Mouse (Mus musculus) CD4-positive helper T cell, adult 2 months (primary cell): ENCODE data around the gene Idh2.
A peak's percentile ranks its signal among the peaks of the same experiment; 100 is the strongest.
"Not testable (repeated sequence)": the region's sequence is repeated elsewhere in the genome, so short reads cannot be mapped to it uniquely, and the experiment has no call there.

Source experiments
- DNase-seq: peaks from one replicate; pipeline ENCODE4 v3.0.0-alpha.2; 2012; ENCODE audit warnings: low read depth, missing footprints, low spot score

Idh2 gene

DNA sequence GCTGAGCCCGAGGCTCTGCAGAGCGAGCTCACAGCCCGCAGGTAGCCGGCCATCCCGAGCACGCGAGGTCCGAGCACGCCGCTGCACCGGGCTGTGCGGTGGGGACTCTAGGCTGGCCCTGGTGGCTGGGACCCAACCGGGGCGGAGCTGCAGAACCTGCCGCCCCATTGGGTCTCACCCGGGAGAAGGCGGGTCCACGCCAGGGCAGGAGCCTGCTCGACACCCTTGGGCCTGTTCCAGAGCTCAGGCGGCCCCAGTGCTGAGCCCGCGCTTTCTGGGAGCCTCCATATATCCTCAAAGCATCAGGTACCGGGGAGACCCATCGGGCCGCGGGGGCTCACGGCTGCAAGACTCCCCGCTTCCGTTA is at the start of gene Idh2:
Idh2 (minus strand) TSS at position 169 of the 367 bp plus-strand sequence.
- DNase-seq: peak; percentile 85

DNA sequence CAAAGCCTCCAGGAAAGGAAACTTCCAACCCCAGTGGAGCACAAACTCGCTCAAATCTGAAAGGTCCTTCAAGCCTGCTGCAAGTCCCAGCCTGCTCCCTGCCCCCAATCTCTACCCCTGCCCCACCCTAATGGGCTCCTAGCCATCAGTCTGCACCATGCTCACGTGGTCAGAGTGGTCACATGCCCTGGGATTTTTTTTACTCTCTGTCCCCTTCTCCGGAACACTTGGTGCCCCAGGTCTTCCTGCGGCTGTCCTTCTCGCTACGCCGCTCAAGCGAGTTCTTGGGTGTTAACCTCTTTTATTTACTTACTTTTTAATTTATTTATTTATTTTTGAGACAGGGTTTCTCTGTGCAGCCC is 45.7 kb upstream of the Idh2 start:
- DNase-seq: no peak

DNA sequence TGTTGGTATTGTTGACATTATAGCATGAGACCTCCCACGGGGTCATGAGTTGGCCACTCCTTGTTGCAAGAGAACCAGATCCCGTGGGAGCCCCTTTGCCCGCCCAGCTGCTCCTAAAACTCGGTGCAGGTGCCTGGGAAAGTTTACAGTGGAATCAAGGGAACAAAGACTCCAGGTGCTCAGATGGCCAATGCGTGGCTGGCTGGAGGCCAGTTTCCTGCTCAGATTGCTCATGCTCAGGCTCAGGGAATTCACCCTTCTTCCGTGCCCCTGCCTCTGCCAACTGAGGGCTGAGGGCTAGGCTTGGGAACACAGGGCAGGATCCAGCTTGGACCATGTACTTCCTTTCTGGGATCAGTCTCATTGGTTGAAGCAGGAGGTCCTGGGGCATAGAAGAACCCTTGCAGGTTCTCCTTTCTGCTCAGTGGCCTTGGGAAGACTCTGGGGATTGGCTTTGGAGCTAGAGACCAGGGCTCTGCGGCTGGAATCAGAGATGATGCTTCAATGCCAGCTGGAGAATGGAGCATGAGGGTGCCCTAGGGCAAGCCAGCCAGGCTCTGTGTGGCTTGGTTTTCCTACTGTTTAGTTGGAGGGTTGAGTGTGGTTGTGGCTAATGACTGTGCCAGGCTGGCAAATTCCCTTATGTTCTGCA is 45.2 kb upstream of the Idh2 start:
- no peak for DNase-seq

DNA sequence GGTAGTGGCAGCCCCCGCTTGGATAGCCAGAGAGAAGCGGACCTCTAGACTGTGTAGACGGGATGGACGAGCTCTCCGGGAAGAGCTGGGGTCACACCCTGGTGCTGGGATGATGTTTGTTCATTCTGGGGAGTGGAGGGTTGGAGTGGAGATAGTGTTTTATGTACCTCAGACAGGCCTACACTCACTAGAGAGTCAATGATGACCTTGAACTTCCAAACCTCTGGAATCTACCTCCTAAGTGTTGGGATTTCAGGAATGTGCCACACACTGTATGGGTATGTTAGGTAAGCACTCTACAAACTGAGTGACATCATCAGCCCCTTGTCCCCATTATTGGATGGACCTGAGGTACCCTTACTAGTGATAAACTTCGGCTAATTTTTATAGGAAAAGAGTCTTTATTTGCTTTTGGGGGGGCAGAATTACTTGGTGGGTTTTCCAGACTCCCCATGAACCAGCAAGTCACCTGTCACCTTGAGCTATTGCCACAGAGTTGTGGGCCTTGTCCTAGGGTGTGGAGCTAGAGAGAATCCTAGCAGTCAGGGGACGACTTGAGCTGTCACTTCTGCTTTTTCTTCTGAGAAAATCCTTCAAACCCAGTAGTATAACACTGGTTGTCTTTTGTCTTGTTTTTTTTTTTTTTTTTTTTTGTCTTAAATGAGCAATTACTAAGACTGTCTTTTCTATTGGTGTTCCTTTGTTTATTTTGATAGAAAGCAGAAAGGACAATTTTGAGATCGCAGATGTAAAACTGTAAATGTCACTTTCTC is 43.5 kb upstream of the Idh2 start:
- no peak for DNase-seq

DNA sequence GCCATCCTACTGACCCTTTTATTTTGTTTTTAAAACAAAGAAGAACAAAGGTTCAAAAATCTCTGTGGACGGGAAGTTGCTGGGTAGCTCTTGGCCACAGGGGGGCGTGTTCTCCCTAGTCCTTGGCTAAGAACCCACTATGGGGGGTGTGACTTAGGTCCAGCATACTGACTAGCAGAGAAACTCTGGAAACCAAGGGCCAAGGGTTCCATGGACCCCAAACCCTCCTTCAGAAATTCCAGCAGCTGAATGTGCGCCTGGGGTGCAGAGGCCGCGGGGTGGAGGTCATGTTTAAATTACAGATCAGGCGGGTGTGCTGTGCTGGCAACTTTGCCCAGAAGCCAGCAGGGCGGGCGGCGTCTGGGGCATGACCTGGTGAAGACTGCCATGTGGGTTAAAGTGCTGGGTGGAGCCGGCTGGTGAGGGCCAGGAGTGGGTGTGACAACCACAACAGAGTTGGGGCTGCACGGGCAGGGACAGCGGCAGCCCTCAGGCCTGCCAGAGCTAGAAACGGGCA is 41.6 kb upstream of the Idh2 start:
- DNase-seq: peak; percentile 64

DNA sequence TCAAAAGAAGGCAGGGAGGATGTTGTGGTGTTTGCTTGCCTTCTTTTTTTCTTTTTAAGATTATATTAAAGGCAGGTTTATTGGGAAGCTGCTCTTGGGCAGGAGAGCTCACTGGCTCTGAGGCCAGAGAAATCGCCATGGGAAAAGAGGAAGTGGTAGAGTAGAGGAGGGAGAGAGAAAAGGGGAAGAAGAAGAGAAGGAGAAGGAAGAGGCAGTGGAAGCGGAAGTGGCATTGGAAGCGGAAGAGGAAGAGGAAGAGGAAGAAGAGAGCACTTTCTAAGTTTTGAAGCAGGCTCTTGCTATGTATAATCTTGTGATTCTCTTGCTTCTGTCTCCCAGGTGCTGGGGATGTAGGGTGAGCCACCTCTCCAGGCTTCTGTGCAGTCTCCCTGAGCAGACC is 39.5 kb upstream of the Idh2 start:
- DNase-seq: no peak

DNA sequence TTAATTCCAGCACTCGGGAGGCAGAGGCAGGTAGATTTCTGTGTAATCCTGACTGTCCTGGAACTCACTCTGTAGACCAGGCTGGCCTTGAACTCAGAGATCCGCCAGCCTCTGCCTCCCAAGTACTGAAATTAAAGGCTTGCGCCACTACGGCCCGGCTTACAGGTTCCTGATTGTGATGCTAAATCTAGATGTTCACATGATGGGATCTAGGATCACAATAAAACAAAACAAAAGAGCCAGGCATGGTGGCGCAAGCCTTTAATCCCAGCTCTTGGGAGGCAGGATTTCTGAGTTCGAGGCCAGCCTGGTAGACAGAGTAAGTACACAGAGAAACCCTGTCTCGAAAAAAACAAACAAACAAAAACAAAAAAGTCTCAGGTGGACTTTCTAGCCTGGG is 37.6 kb upstream of the Idh2 start:
- DNase-seq: no peak

DNA sequence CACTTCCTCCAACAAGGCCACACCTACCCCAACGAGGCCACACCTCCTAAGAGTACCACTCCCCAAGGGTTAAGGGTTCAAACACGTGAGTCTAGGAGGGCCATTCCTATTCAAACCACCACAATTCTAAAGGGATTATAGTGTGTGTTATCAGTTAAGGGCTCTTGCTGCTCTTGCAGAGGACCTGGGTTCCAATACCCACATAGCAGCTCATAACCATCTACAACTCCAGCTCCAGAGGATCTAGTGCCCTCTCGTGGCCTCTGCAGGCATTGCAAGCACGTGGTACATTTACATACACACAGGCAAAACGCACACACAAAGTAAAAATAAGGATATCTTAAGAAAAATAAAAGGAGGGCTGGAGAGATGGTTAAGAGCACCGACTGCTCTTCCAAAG is 37.0 kb upstream of the Idh2 start:
- DNase-seq: no peak

DNA sequence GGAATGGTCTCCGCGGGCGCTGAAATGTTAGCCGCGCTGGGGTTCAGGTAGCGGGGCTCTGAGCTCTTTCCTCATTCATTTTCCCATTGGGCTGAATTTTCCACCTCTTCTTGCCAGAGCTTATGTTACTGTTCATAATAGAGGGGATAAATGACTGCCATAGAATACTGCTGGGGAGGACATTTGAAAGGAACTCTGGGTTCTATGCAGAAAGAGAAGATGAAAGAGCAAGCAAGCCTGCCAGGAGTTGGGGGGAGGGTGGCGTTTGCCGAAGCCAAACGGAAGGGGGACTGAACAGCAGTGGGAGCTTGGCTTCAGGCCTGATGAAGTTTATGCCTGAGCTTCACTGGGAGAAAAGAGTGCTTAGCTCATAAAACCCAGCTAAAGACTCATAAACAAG is 34.2 kb upstream of the Idh2 start:
- DNase-seq: no peak

DNA sequence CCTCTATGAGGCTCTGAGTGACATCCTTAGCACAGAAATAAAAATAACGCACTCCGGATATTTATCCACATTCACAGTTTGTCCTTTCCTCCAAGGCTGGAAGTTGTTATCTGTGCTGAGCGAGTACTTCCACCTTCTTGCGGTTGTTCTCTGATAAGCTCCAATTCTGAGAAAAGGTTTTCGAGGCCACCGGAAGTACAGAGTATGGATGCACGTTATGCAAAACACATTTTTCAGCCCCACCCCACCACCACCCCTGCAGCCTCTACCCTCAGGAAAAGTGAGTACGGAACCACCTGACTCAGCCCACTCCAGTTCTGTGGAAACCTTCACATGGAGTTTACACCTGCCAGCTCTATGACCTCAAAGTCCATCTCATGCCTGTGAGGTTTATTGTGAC is 30.9 kb upstream of the Idh2 start:
- peak; percentile 62 for DNase-seq

DNA sequence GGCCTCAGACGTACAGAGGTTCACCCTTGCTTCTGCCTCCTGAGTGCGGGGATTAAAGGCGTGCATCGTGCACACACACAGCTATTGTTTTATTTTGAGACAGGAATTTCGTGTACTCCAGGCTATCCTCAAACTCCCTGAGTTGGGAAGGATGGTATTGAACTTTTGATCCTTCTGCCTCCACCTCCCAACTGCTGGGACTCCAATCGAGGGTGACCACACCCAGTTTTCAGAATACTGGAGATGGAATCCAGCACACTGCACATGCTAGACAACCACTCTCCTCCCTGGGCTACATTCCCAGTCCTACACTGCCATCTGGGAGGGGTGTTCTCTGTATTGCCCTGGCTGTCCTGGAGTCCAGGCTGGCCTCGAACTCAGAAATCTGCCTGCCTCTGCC is 29.5 kb upstream of the Idh2 start:
- no peak for DNase-seq

DNA sequence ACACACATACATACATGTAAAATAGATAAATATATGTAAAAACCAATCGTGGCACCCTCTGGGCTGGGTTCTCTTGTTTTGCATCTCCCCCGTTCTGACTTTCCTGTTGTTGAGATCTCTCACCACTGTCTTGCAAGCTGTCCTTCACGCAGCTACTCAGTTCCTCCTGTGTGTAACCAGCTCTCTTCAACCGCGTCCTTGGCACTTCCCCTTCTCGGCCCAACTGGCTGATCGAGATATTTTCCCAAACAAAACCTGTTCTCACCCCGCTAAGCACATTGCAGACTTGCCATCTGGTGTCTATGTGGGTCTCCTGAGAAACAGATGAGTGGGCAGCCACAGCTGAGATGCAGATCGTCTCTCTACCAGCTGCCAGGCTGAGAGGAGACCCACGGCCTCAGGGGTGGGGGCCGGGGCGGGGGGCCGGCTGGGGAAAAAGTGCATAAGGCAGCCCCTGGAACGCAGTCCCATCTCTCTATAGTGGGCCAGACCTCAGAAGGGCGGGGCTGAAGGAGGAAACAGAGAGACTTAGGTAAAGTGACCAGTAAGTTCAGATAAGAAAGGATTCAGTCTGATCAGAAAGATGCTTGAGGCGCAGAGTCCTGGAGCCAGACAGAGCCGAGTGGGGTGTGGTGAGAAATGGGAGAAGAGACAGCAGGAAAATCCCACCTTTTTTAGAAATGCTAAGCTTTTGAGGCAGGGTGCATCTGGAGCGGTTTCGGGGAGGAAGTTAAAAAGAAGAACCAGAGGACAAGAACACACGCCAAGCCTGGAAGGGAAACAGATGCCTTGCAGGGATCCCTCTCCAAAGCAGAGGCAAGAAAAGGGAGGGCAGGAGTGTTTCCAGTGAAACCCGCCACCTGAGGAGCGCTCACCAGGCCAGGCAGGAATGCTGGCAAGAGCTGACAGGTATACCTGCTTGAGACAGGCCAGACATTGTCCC is 28.4 kb upstream of the Idh2 start:
- DNase-seq: peak; percentile 32

DNA sequence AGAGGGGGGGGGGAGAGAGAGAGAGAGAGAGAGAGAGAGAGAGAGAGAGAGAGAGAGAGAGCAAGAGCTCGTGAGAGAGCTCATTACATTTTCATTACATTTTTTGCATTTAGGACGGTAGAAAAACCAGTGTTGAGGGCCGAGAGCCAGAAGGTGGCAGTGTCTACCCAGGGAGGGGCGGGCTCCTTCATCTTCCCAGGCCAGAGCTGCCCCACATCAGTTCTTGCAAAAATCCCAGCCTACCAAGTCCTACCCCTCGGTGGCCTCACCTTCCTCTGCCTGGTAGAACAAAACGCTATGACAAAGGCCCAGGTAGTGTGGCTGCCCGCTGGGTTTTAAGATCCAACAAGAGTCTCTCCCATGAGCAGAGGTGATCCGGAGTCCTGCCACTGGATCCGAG is 25.6 kb upstream of the Idh2 start:
- peak; percentile 75 for DNase-seq

DNA sequence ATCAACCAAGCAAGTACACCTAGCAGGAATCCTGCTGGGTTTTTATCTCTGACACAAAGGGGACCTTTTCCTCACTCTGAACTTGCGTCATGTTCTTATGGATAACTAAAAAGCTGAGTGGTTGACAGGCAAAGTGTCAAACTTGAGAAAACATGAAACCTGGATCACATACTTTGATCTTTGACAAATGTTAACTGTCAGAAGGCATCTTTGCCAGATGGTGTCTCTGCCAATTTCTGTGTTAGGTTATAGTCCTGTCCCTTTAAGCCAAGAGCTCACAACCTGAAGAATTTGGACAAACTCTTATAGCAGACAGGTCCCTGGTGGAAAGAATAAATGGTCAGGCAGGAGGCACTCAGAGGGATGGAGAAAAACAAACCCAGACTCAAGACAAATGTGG is 23.2 kb upstream of the Idh2 start:
- DNase-seq: no peak

DNA sequence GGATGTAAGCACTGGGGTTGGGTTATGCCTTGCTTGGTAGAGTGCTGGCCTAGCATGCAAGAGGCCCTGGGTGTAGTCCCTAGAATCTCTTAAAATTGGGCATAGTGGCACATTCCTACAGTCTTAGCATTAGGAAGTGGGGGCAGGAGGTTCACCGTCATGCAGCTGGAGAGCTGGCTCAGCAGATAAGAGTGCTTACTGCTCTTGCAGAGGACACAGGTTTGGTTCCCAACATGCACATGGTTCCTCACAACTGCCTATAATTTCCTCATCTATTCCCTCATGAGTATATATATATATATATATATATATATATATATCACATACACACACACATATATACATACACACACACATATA is 20.0 kb upstream of the Idh2 start:
- DNase-seq: no peak

DNA sequence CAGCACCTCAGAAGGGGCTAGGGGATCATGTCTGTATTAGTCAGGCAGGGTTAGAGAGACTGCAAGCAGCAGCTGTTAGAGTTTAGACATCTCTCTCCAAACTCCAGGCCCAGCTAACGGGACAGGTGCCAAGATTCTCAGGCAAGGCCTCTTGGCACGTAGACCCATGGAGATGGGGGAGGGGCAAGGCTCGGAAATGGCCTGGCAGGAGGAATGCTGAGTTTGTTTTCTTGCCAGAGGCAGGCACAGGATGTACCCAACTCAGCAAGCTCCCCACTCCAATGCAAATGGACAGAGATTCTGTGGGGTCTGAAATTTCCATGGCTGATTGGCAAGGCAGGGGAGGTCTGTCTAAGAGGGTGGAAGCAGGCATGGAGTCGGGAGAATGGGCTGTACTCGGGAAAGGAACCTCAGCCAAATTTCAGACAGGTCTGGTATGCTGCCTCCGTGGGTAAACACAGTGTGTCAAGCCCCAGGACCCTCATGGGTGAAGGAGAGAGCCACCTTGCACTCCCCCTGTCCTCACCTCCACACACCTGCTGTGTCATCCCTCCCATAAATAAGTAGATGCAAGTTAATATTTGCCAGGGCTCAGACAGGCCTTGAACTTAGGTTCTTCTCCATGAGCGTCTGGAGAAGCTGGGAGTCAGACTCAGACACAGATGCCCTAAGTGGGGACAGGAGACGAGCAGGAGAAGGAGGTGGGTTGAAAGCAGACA is 19.4 kb upstream of the Idh2 start:
- DNase-seq: no peak

DNA sequence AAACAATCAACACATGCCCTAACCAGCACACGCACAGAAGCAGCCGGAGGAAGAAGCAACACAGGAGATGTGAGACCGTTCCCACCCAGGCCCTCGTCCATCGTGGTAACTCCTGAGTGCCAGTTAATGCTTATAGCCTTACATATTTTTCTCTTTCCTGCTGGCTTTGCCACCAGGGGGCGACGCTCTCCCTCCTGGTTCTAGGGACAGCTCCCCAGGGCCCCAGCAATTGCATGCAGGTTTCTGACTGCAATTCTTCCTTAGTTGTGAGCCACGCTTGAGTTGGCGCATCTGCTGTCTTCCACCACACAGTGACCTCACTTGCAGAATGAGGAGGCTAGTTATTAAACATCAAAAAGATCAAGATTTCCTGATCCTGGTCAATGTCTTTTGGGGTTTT is 17.3 kb upstream of the Idh2 start:
- DNase-seq: peak; percentile 76

DNA sequence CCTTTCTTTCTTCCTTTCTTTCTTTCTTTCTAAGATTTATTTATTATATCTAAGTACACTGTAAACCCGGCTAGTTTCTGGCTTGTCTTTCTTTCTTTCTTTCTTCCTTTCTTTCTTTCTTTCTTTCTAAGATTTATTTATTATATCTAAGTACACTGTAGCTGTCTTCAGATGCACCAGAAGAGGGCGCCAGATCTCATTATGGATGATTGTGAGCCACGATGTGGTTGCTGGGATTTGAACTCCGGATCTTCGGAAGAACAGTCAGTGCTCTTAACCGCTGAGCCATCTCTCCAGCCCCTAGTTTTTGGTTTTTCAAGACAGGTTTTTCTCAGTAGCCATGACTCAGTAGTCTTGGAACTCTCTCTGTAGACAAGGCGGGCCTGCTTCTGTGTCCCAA is 16.1 kb upstream of the Idh2 start:
- DNase-seq: not testable (repeated sequence)

DNA sequence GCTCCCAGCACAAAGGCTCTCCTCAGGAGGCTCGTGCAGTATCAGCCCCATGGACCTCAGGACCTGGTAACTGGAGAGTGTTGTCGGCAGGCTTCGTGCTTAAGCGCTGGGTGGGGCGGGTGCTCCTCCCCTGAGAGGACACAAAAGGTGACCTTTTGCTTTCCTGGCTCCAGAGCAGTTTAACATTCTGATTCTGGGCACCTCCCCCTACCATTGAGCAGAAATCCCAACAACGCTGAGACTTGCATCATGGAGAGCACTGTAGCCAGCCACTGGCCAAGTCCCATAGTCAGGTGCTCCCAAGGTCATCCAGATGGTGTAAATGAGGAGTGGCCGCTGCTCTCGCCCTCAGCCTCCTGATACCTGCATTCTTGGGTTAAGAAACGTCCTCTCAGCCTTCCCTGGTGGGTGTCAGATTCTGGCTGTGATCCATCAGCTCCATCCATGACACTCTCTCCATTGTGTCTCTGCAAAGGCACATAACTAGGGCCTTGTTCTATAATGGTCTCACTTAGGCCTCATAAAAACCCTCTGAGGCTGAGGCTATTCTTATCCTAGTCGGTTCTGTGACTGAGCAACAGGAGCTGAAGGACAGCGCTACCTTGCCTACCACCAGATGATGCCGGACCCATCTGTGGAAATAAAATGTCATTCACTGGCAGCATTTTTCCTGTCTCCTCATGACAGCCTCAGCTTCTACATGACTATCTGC is 15.3 kb upstream of the Idh2 start:
- DNase-seq: no peak

DNA sequence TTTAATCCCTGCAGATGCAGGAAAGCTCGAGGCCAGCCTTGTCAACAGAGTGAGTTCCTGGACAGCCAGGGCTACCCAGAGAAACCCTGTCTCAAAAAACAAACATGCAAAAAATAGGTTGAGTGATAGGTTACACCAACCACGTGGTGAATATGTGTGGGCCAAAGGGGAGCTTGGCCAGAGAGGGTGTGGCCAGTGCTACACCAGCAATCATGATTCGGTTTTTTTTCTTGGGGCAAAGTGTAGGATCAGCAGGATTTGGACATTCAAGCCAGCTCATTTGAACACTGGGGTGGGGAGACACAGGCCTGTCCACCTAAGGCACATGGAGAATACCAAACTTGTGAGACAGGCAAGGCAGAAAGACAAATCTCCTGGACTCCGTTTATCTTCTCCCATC is 14.1 kb upstream of the Idh2 start:
- no peak for DNase-seq

DNA sequence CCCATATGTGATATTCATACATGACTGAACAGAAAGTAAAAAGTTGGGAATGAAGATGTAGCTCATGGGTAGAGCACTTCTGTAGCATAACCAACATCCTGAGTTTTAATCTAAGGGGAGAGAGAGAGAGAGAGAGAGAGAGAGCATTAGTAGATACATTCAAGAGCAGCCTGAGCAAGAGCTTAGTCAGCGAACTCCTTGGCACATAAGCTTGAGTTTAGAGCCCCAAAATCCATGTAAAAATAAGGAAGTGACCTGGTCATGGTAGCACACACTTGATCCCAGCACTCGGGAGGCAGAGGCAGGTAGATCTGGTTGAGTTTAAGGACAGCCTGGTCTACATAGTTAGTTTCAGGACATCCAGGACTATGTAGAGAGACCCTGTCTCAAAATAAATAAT is 8.5 kb upstream of the Idh2 start:
- DNase-seq: no peak
